Mouse (Mus musculus) midbrain, embryonic 16.5 days (tissue): ENCODE data around the gene Rassf7. TPM values are rescaled to one million over a fixed set of nuclear protein-coding genes. Genes with fewer than 3 reads are reported as not detected.
"Not testable (repeated sequence)": the region's sequence is repeated elsewhere in the genome, so short reads cannot be mapped to it uniquely, and the experiment has no call there.

Experiments used
- ATAC-seq: fragments of 200-750 bp; cut with Nextera tagmentation; 2 replicates; pipeline ENCODE4 v1.8.0; 2017; ENCODE audit warnings: moderate TSS enrichment
- H3K27ac ChIP-seq: fragments of 300-500 bp; sonication (generic); 2 replicates; pipeline ENCODE4 v1.5.1; 2014; ENCODE audit warnings: mild to moderate bottlenecking, low read length, mixed read lengths
- H3K27me3 ChIP-seq: fragments of 300-500 bp; sonication (generic); 2 replicates; pipeline ENCODE4 v1.6.1; 2014; ENCODE audit warnings: low read depth, low read length, mixed read lengths; ENCODE audit not compliant: control insufficient read depth, insufficient read depth
- H3K36me3 ChIP-seq: fragments of 300-500 bp; sonication (generic); 2 replicates; pipeline ENCODE4 v1.6.1; 2014; ENCODE audit warnings: mild to moderate bottlenecking, low read length, moderate library complexity, mixed read lengths; ENCODE audit not compliant: control insufficient read depth, insufficient read depth
- H3K4me1 ChIP-seq: fragments of 300-500 bp; sonication (generic); 2 replicates; pipeline ENCODE4 v1.6.1; 2014; ENCODE audit warnings: mild to moderate bottlenecking, low read length, mixed read lengths; ENCODE audit not compliant: control insufficient read depth, insufficient read depth
- H3K4me2 ChIP-seq: fragments of 300-500 bp; sonication (generic); 2 replicates; pipeline ENCODE4 v1.6.1; 2014; ENCODE audit warnings: mild to moderate bottlenecking, low read length, mixed read lengths
- H3K4me3 ChIP-seq: fragments of 300-500 bp; sonication (generic); 2 replicates; pipeline ENCODE4 v1.5.1; 2014; ENCODE audit warnings: low read depth, mild to moderate bottlenecking, low read length, moderate library complexity, mixed read lengths
- H3K9ac ChIP-seq: fragments of 300-500 bp; sonication (generic); 2 replicates; pipeline ENCODE4 v1.6.1; 2014; ENCODE audit warnings: low read depth, low read length, mixed read lengths
- H3K9me3 ChIP-seq: fragments of 300-500 bp; sonication (generic); replicated peaks from 2 replicates; pipeline ENCODE4 v1.6.1; 2014; ENCODE audit warnings: mild to moderate bottlenecking, low read length, mixed read lengths; ENCODE audit not compliant: control insufficient read depth, poor library complexity, severe bottlenecking
- WGBS: fragments of 180-500 bp; shearing (Covaris S2); extraction: QIAGEN DNeasy Blood & Tissue Kit; methylation state at CpG from one replicate; pipeline ENCODE4 v1.1.7; 2014; 5-methylcytosine and 5-hydroxymethylcytosine counted together
- polyA plus RNA-seq: library from polyadenylated mRNA; unstranded; fragments of >200 nt; fragmentation: Nextera tagmentation; extraction: Ambion mirVana; gene quantifications from 2 replicates; pipeline ENCODE4 v1.2.1, GENCODE M21; 2015

Rassf7 gene
- polyA plus RNA-seq, 1 experiment from 2014 or later, result 21.2 TPM

- WGBS, result 61% methylated on average over 4 of the region's 4 CpGs
- no peak for ATAC-seq
- peak overlapping the region; percentile 35 for H3K4me2 ChIP-seq
- H3K27me3 ChIP-seq, result no peaks in the 10 kb centered on the region
- H3K36me3 ChIP-seq, result peaks cover 11% of the 10 kb centered on the region
- H3K9me3 ChIP-seq, result no peaks in the 10 kb centered on the region
- peaks cover 21% of the 10 kb centered on the region for H3K4me1 ChIP-seq
- peak overlapping the region; percentile 99 for H3K27ac ChIP-seq
- H3K9ac ChIP-seq, result peak overlapping the region; percentile 90; the same call in 1 of the 2 replicates
- no peak overlapping the region for H3K4me3 ChIP-seq
Observed at GRCm38 (mm10) chr7:141227796-141228195, 12.1 kb downstream of the Rassf7 start.

GRCm38 (mm10) chr7:141228279-141229067, 12.8 kb downstream of the Rassf7 start, which contains the start of gene Phrf1:
Gene Phrf1, plus strand, starts transcription at chr7:141228784.
- Histone ChIP-seq H3K4me1 (peaks cover 21% of the 10 kb centered on the region), H3K9ac (peak within 1 kb of the TSS; percentile 90), H3K36me3 (peaks cover 14% of the 10 kb centered on the region), H3K4me3 (peak within 1 kb of the TSS; percentile 100), H3K9me3 (no peaks in the 10 kb centered on the region), H3K27ac (peak within 1 kb of the TSS; percentile 99), H3K27me3 (no peaks in the 10 kb centered on the region), H3K4me2 (peak within 1 kb of the TSS; percentile 94)
- peak; percentile 93 for ATAC-seq
- under 1% methylated on average over 76 of the region's 76 CpGs for WGBS

- Histone ChIP-seq H3K4me2 (peak overlapping the region; percentile 94), H3K9ac (peak overlapping the region; percentile 90; the same call in 1 of the 2 replicates), H3K27me3 (no peaks in the 10 kb centered on the region), H3K9me3 (no peaks in the 10 kb centered on the region), H3K4me3 (peak overlapping the region; percentile 100), H3K27ac (no peak overlapping the region), H3K36me3 (peaks cover 14% of the 10 kb centered on the region), H3K4me1 (peaks cover 21% of the 10 kb centered on the region)
- 65% methylated on average over 6 of the region's 6 CpGs for WGBS
- ATAC-seq, result no peak
Observed at GRCm38 (mm10) chr7:141229702-141230101, 14.0 kb downstream of the Rassf7 start.

- Histone ChIP-seq H3K27ac (no peak overlapping the region), H3K9me3 (no peaks in the 10 kb centered on the region), H3K9ac (no peak overlapping the region), H3K36me3 (peaks cover 16% of the 10 kb centered on the region), H3K4me3 (no peak overlapping the region), H3K4me1 (peaks cover 21% of the 10 kb centered on the region), H3K4me2 (no peak overlapping the region), H3K27me3 (no peaks in the 10 kb centered on the region)
- WGBS, result 92% methylated on average over 4 of the region's 4 CpGs
- no peak for ATAC-seq
Observed at GRCm38 (mm10) chr7:141230570-141230969, 14.9 kb downstream of the Rassf7 start.

- Histone ChIP-seq H3K27me3 (no peaks in the 10 kb centered on the region), H3K27ac (no peak overlapping the region), H3K4me3 (no peak overlapping the region), H3K4me1 (peaks cover 21% of the 10 kb centered on the region), H3K9me3 (no peaks in the 10 kb centered on the region), H3K36me3 (peaks cover 18% of the 10 kb centered on the region), H3K9ac (no peak overlapping the region), H3K4me2 (no peak overlapping the region)
- no peak for ATAC-seq
- 95% methylated on average over 3 of the region's 3 CpGs for WGBS
Observed at GRCm38 (mm10) chr7:141231111-141231510, 15.5 kb downstream of the Rassf7 start.

- Histone ChIP-seq H3K4me3 (no peak overlapping the region), H3K27me3 (no peaks in the 10 kb centered on the region), H3K4me2 (no peak overlapping the region), H3K4me1 (peaks cover 21% of the 10 kb centered on the region), H3K9me3 (no peaks in the 10 kb centered on the region), H3K36me3 (peaks cover 20% of the 10 kb centered on the region), H3K27ac (no peak overlapping the region), H3K9ac (no peak overlapping the region)
- 92% methylated on average over 10 of the region's 10 CpGs for WGBS
- no peak for ATAC-seq
Observed at GRCm38 (mm10) chr7:141231551-141231950, 15.9 kb downstream of the Rassf7 start.

DNA sequence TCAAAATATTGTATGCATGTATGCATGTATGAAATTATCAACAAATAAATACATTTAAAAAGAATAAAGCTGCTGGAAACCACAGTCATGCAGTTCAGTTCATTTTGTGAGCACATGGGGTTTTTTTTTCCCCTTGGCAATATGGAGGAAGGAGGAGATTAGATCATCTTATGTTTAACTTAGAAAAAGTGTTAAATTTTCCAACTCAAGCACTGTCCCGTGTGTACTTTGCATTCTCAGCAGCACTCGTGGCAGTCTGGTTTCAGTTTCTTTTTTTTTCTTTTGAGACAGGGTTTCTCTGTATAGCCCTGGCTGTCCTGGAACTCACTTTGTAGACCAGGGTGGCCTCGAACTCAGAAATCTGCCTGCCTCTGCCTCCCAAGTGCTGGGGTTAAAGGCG, 34.8 kb downstream of the Rassf7 start:
- H3K9ac ChIP-seq, ATAC-seq, H3K27ac ChIP-seq, H3K4me2 ChIP-seq, H3K27me3 ChIP-seq, H3K4me3 ChIP-seq, H3K9me3 ChIP-seq, H3K4me1 ChIP-seq: not testable (repeated sequence)
- H3K36me3 ChIP-seq, result peaks cover 31% of the 10 kb centered on the region
- 93% methylated on average over 4 of the region's 4 CpGs for WGBS

DNA sequence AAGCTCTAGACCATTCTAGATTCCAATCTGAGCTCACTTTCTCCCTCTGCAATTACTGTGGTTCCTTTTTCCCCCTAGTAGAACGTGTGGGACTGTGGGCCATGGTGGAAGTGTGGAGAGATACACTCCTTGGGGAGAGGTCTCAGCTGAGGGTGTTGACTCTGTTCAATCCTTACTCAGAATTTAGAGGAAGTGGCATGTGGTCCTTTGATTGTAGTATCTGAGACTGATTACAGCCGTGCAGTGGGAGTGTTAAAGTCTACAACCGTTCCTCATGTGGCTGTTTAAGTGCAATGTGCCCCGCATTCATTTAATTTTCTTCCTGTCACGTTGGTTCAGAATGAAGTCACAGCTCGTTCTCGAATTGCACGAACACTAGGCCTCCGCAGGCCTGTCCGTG, 40.5 kb downstream of the Rassf7 start:
- no peak overlapping the region for H3K4me3 ChIP-seq
- H3K27me3 ChIP-seq, result no peaks in the 10 kb centered on the region
- H3K36me3 ChIP-seq, result peaks cover 43% of the 10 kb centered on the region
- no peak for ATAC-seq
- no peaks in the 10 kb centered on the region for H3K9me3 ChIP-seq
- WGBS, result 93% methylated on average over 10 of the region's 10 CpGs
- H3K9ac ChIP-seq, result no peak overlapping the region
- no peaks in the 10 kb centered on the region for H3K4me1 ChIP-seq
- H3K4me2 ChIP-seq, result no peak overlapping the region
- H3K27ac ChIP-seq, result no peak overlapping the region

GRCm38 (mm10) chr7:141261480-141261879, 45.8 kb downstream of the Rassf7 start:
- H3K9ac ChIP-seq, result no peak overlapping the region
- no peak overlapping the region for H3K4me3 ChIP-seq
- no peak overlapping the region for H3K27ac ChIP-seq
- H3K36me3 ChIP-seq, result peaks cover 48% of the 10 kb centered on the region
- H3K4me1 ChIP-seq, result peaks cover 6% of the 10 kb centered on the region
- no peak overlapping the region for H3K4me2 ChIP-seq
- H3K9me3 ChIP-seq, result no peaks in the 10 kb centered on the region
- no peaks in the 10 kb centered on the region for H3K27me3 ChIP-seq
- no peak for ATAC-seq
- WGBS, result 95% methylated on average over 3 of the region's 3 CpGs
